Mouse (Mus musculus): ENCODE data around the gene Dazap2. TPM values are rescaled to one million over a fixed set of nuclear protein-coding genes. Genes with fewer than 3 reads are reported as not detected.
"Not testable (repeated sequence)": the region's sequence is repeated elsewhere in the genome, so short reads cannot be mapped to it uniquely, and the experiment has no call there.

Gene Dazap2
- polyA plus RNA-seq, 1 experiment = 121 TPM

GRCm38 (mm10) chr15:100599276-100600046 lies 15.7 kb upstream of the Dazap2 start, which contains the start of gene Pou6f1:
Pou6f1 (minus strand) TSS chr15:100599984.
- Histone ChIP-seq H3K27ac (ENCODE audit: control insufficient read depth, insufficient read depth, low read depth, low read length, poor library complexity) (peak within 1 kb of the TSS; percentile 47; the same call in 1 of the 2 replicates), H3K4me3 (replicated peaks; ENCODE audit: control insufficient read depth, low read depth, low read length) (peak within 1 kb of the TSS; percentile 59), H3K4me1 (ENCODE audit: control insufficient read depth, insufficient read depth, low read length) (no peaks in the 10 kb centered on the region; the same call in none of the 2 replicates)
- no peak; the same call in 1 of the 2 replicates for TF ChIP-seq POLR2A (IDR thresholded peaks at IDR 0.05; ENCODE audit: borderline replicate concordance, control insufficient read depth, low read depth, low read length)
- no peak for TF ChIP-seq CTCF (IDR thresholded peaks at IDR 0.05; ENCODE audit: control insufficient read depth, insufficient read depth, low read length)
- WGBS = under 1% methylated on average over 65 of the region's 76 CpGs

GRCm38 (mm10) chr15:100600047-100600695 lies 15.0 kb upstream of the Dazap2 start:
- 3% methylated on average over 35 of the region's 35 CpGs for WGBS
- TF ChIP-seq POLR2A (IDR thresholded peaks at IDR 0.05; ENCODE audit: borderline replicate concordance, control insufficient read depth, low read depth, low read length) = no peak
- peak; percentile 11; the same call in 1 of the 2 replicates for TF ChIP-seq CTCF (IDR thresholded peaks at IDR 0.05; ENCODE audit: control insufficient read depth, insufficient read depth, low read length)

DNA sequence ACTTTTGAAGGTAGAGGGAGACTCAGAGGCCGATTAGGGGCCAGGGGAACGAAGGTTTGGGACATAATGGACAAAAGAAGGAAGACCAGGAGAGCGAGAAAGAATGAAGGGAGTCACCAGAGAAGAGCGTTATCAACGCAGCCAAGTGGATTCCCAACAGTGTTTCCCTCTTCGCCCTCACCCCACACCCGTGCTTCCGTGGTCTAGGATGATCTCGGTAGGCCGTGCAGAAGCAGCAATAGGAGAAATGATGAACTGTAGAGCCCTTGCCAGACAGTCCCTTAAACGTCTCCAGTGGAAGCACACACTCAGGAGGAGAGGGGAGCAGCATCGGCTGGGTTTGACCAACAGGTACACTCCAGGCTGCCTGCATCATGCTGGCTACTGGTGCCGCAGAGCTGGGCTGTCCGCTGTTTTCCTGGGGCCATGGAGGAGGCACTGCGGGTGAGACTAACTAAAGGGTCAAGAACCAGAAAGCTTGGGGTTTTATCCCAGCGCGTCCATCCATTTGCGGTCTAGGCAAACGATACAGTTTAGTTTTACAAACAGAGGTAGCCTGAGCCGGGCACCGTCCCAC lies 14.4 kb upstream of the Dazap2 start:
- 53% methylated on average over 21 of the region's 21 CpGs for WGBS
- TF ChIP-seq POLR2A (IDR thresholded peaks at IDR 0.05; ENCODE audit: borderline replicate concordance, control insufficient read depth, low read depth, low read length) (no peak), CTCF (IDR thresholded peaks at IDR 0.05; ENCODE audit: control insufficient read depth, insufficient read depth, low read length) (no peak)
- Histone ChIP-seq H3K27ac (ENCODE audit: control insufficient read depth, insufficient read depth, low read depth, low read length, poor library complexity) (no peak overlapping the region), H3K4me3 (replicated peaks; ENCODE audit: control insufficient read depth, low read depth, low read length) (no peak overlapping the region), H3K4me1 (ENCODE audit: control insufficient read depth, insufficient read depth, low read length) (no peaks in the 10 kb centered on the region; the same call in none of the 2 replicates)

More at GRCm38 (mm10) chr15:100600047-100600695, 15.0 kb upstream of the Dazap2 start:
- Histone ChIP-seq H3K27ac (ENCODE audit: control insufficient read depth, insufficient read depth, low read depth, low read length, poor library complexity) (no peak overlapping the region; the same call in 1 of the 2 replicates), H3K4me3 (replicated peaks; ENCODE audit: control insufficient read depth, low read depth, low read length) (peak overlapping the region; percentile 44), H3K4me1 (ENCODE audit: control insufficient read depth, insufficient read depth, low read length) (no peaks in the 10 kb centered on the region; the same call in none of the 2 replicates)

DNA sequence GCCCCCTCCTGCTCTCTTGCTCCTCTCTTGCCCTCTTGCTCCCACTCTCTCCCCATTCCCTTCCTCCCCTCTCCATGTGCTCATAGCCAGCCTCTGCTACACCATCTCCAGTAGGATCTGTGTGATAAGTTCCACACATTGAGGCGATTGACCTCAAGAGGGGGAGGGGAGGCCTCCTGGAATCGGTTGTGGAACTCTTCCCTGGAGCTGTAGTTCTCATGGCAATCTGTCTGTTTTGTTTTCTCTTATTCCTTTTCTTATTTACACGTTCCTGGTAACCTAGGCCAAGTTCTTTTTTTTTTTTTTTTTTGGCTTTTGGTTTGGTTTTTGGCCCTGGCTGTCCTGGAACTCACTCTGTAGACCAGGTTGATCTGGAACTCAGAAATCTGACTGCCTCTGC lies 13.5 kb upstream of the Dazap2 start:
- H3K4me3 ChIP-seq (replicated peaks; ENCODE audit: control insufficient read depth, low read depth, low read length) = no peak overlapping the region
- TF ChIP-seq CTCF (IDR thresholded peaks at IDR 0.05; ENCODE audit: control insufficient read depth, insufficient read depth, low read length) = no peak
- no peak for TF ChIP-seq POLR2A (IDR thresholded peaks at IDR 0.05; ENCODE audit: borderline replicate concordance, control insufficient read depth, low read depth, low read length)
- no peaks in the 10 kb centered on the region; the same call in none of the 2 replicates for H3K4me1 ChIP-seq (ENCODE audit: control insufficient read depth, insufficient read depth, low read length)
- 57% methylated on average over 3 of the region's 3 CpGs for whole genome bisulfite sequencing
- H3K27ac ChIP-seq (ENCODE audit: control insufficient read depth, insufficient read depth, low read depth, low read length, poor library complexity) = no peak overlapping the region

GRCm38 (mm10) chr15:100606677-100607076 lies 8.5 kb upstream of the Dazap2 start:
- H3K4me3 ChIP-seq (replicated peaks; ENCODE audit: control insufficient read depth, low read depth, low read length); H3K27ac ChIP-seq (ENCODE audit: control insufficient read depth, insufficient read depth, low read depth, low read length, poor library complexity); H3K4me1 ChIP-seq (ENCODE audit: control insufficient read depth, insufficient read depth, low read length): not testable (repeated sequence)
- WGBS = 81% methylated on average over 8 of the region's 8 CpGs

DNA sequence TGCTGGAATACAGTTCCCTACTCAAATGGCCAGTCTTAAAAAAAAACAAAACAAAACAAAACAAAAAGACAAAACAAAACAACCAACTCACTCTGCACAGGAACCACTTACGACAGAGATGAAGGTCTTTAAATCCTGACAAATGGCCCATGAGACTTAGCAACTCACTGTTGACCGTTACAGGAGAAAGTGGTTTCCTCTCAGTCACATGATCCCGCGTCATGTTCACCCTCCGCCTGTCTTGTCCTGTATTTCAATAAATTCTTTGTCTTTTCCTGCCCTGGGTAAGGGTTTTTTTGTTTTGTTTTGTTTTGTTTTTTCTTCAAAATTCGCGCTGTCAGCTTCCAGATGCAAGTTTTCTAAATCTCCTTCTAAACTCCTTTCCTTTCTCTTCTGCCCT lies 3.2 kb upstream of the Dazap2 start:
- Histone ChIP-seq H3K27ac (ENCODE audit: control insufficient read depth, insufficient read depth, low read depth, low read length, poor library complexity) (no peak overlapping the region), H3K4me3 (replicated peaks; ENCODE audit: control insufficient read depth, low read depth, low read length) (no peak overlapping the region), H3K4me1 (ENCODE audit: control insufficient read depth, insufficient read depth, low read length) (peaks cover 5% of the 10 kb centered on the region; the same call in 1 of the 2 replicates)
- TF ChIP-seq POLR2A (IDR thresholded peaks at IDR 0.05; ENCODE audit: borderline replicate concordance, control insufficient read depth, low read depth, low read length) (no peak), CTCF (IDR thresholded peaks at IDR 0.05; ENCODE audit: control insufficient read depth, insufficient read depth, low read length) (no peak)
- 33% methylated on average over 7 of the region's 7 CpGs for WGBS

DNA sequence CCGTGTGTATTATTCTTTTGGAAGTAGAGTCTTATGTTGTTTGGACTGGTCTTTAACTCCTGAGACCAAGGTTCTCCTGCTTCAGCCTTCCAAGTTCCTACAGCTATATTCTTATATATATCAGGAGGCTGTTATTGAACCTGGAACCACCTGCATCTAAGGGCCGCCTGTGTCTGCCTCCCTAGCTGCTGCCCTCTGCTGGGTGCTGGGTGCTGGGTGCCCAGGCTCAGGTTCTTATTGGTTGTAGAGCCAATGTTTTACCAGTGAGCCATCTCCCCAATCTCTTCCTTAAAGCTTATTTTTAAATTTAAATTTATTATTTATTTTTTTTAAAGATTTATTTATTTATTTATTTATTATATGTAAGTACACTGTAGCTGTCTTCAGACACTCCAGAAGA lies 2.7 kb upstream of the Dazap2 start:
- WGBS = 53% methylated on average over 2 of the region's 2 CpGs
- peaks cover 5% of the 10 kb centered on the region; the same call in 1 of the 2 replicates for H3K4me1 ChIP-seq (ENCODE audit: control insufficient read depth, insufficient read depth, low read length)
- H3K27ac ChIP-seq (ENCODE audit: control insufficient read depth, insufficient read depth, low read depth, low read length, poor library complexity) = no peak overlapping the region
- no peak overlapping the region for H3K4me3 ChIP-seq (replicated peaks; ENCODE audit: control insufficient read depth, low read depth, low read length)
- TF ChIP-seq POLR2A (IDR thresholded peaks at IDR 0.05; ENCODE audit: borderline replicate concordance, control insufficient read depth, low read depth, low read length) = no peak
- TF ChIP-seq CTCF (IDR thresholded peaks at IDR 0.05; ENCODE audit: control insufficient read depth, insufficient read depth, low read length) = peak; percentile 64

GRCm38 (mm10) chr15:100613584-100613983 lies 1.6 kb upstream of the Dazap2 start:
- TF ChIP-seq CTCF (IDR thresholded peaks at IDR 0.05; ENCODE audit: control insufficient read depth, insufficient read depth, low read length) (peak; percentile 92), POLR2A (IDR thresholded peaks at IDR 0.05; ENCODE audit: borderline replicate concordance, control insufficient read depth, low read depth, low read length) (no peak)
- Histone ChIP-seq H3K4me1 (ENCODE audit: control insufficient read depth, insufficient read depth, low read length) (peaks cover 5% of the 10 kb centered on the region; the same call in 1 of the 2 replicates), H3K27ac (ENCODE audit: control insufficient read depth, insufficient read depth, low read depth, low read length, poor library complexity) (no peak overlapping the region), H3K4me3 (replicated peaks; ENCODE audit: control insufficient read depth, low read depth, low read length) (no peak overlapping the region)
- 10% methylated on average over 16 of the region's 16 CpGs for WGBS
